Mouse (Mus musculus): ENCODE results near the gene Bbs7.

Gene Bbs7

GRCm38 (mm10) chr3:36551343-36551742 is 61.9 kb downstream of the Bbs7 start:
- DNase-seq (ENCODE audit: low read depth), result no peak

GRCm38 (mm10) chr3:36544961-36545360 is 68.3 kb downstream of the Bbs7 start:
- no peak for DNase-seq (ENCODE audit: low read depth)

- DNase-seq (ENCODE audit: low read depth), result no peak
These were observed 71.9 kb downstream of the Bbs7 start for GRCm38 (mm10) chr3:36541399-36541798.

GRCm38 (mm10) chr3:36540756-36541155 is 72.5 kb downstream of the Bbs7 start:
- DNase-seq (ENCODE audit: low read depth), result no peak

- no peak for DNase-seq (ENCODE audit: low read depth)
These were observed 75.4 kb downstream of the Bbs7 start for GRCm38 (mm10) chr3:36537701-36538470.

GRCm38 (mm10) chr3:36536041-36536440 is 77.2 kb downstream of the Bbs7 start:
- DNase-seq (ENCODE audit: low read depth), result no peak

- no peak for DNase-seq (ENCODE audit: low read depth)
These were observed 80.0 kb downstream of the Bbs7 start for GRCm38 (mm10) chr3:36533201-36533672.

- DNase-seq (ENCODE audit: low read depth), result no peak
These were observed 80.5 kb downstream of the Bbs7 start for GRCm38 (mm10) chr3:36532738-36533137.

GRCm38 (mm10) chr3:36531979-36532542 is 81.2 kb downstream of the Bbs7 start:
- no peak for DNase-seq (ENCODE audit: low read depth)

GRCm38 (mm10) chr3:36531242-36531641 is 82.0 kb downstream of the Bbs7 start:
- DNase-seq (ENCODE audit: low read depth), result no peak

- no peak for DNase-seq (ENCODE audit: low read depth)
These were observed 82.5 kb downstream of the Bbs7 start for GRCm38 (mm10) chr3:36530781-36531180.

GRCm38 (mm10) chr3:36530345-36530744 is 82.9 kb downstream of the Bbs7 start:
- DNase-seq (ENCODE audit: low read depth), result no peak

GRCm38 (mm10) chr3:36524466-36524865 is 88.8 kb downstream of the Bbs7 start:
- no peak for DNase-seq (ENCODE audit: low read depth)
